Mouse (Mus musculus) ES-E14 (cell line): ENCODE data around the gene Palld.

ENCODE experiments used
- CHD2 ChIP-seq: IDR thresholded peaks from 2 replicates; pipeline ENCODE4 v1.6.1; 2014; ENCODE audit warnings: mild to moderate bottlenecking, low read depth, low read length, inconsistent platforms
- HCFC1 ChIP-seq: IDR thresholded peaks from 2 replicates; pipeline ENCODE4 v1.6.1; 2012; ENCODE audit warnings: low read length, inconsistent platforms, borderline replicate concordance; ENCODE audit not compliant: insufficient read depth
- ZC3H11A ChIP-seq: IDR thresholded peaks from 2 replicates; pipeline ENCODE4 v1.6.1; 2012; ENCODE audit warnings: low read depth, mild to moderate bottlenecking, inconsistent platforms, low read length, borderline replicate concordance
- ZNF384 ChIP-seq: IDR thresholded peaks from 2 replicates; pipeline ENCODE4 v1.6.1; 2012; ENCODE audit warnings: low read depth, low read length, inconsistent platforms

GRCm38 (mm10) chr8:61462221-61462620, 440.3 kb downstream of the Palld start:
- TF ChIP-seq ZNF384 (no peak), HCFC1 (no peak), CHD2 (no peak), ZC3H11A (no peak)
